Mouse (Mus musculus) CH12.LX (cell line): ENCODE measurements around the gene Polr2i.

Source experiments
- CHD1 ChIP-seq: IDR thresholded peaks from 2 replicates; pipeline ENCODE4 v1.6.1; 2012; ENCODE audit warnings: low read depth, low read length, improper control_type of control experiment, inconsistent platforms
- CTCF ChIP-seq, 2 experiments: IDR thresholded peaks in 1 of 2; conservative IDR thresholded peaks in 1 of 2; 2 replicates each; pipeline ENCODE4 v1.5.1; 2011 to 2012; ENCODE audit warnings: low read depth in 2 of 2, low read length in 2 of 2, improper control_type of control experiment in 1 of 2, inconsistent platforms in 1 of 2, mild to moderate bottlenecking in 1 of 2, moderate library complexity in 1 of 2
- E2F4 ChIP-seq: IDR thresholded peaks from 2 replicates; pipeline ENCODE4 v1.6.1; 2011; ENCODE audit warnings: low read depth, low read length, improper control_type of control experiment; ENCODE audit not compliant: insufficient replicate concordance
- EP300 ChIP-seq: IDR thresholded peaks from 2 replicates; pipeline ENCODE4 v1.6.1; 2011; ENCODE audit warnings: low read length, improper control_type of control experiment
- MAFK ChIP-seq: IDR thresholded peaks from 2 replicates; pipeline ENCODE4 v1.6.1; 2011; ENCODE audit warnings: low read length, improper control_type of control experiment; ENCODE audit not compliant: insufficient replicate concordance
- MAX ChIP-seq: IDR thresholded peaks from 2 replicates; pipeline ENCODE4 v1.6.1; 2011; ENCODE audit warnings: low read length, improper control_type of control experiment
- MAZ ChIP-seq: IDR thresholded peaks from 2 replicates; pipeline ENCODE4 v1.6.1; 2012; ENCODE audit warnings: low read depth, mild to moderate bottlenecking, inconsistent platforms, low read length, improper control_type of control experiment, moderate library complexity
- MXI1 ChIP-seq: IDR thresholded peaks from 2 replicates; pipeline ENCODE4 v1.6.1; 2011; ENCODE audit warnings: mild to moderate bottlenecking, low read depth, low read length, improper control_type of control experiment
- MYC ChIP-seq: IDR thresholded peaks from 2 replicates; pipeline ENCODE4 v1.6.1; 2011; ENCODE audit warnings: low read depth, mild to moderate bottlenecking, improper control_type of control experiment, low read length
- POLR2A ChIP-seq: IDR thresholded peaks from 2 replicates; pipeline ENCODE4 v1.6.1; 2011; ENCODE audit warnings: low read depth, mild to moderate bottlenecking, improper control_type of control experiment, low read length
- TCF12 ChIP-seq: IDR thresholded peaks from 2 replicates; pipeline ENCODE4 v1.6.1; 2014; ENCODE audit warnings: low read depth, mild to moderate bottlenecking, inconsistent platforms, low read length, improper control_type of control experiment
- UBTF ChIP-seq: IDR thresholded peaks from 2 replicates; pipeline ENCODE4 v1.6.1; 2012; ENCODE audit warnings: low read depth, mild to moderate bottlenecking, inconsistent platforms, low read length, improper control_type of control experiment, moderate library complexity
- ZKSCAN1 ChIP-seq: IDR thresholded peaks from 2 replicates; pipeline ENCODE4 v1.6.1; 2012; ENCODE audit warnings: low read depth, inconsistent platforms, low read length, improper control_type of control experiment, borderline replicate concordance

- TF ChIP-seq EP300 (no peak), CTCF (conservative IDR thresholded peaks at IDR 0.05 in 1 of 2, IDR thresholded peaks at IDR 0.05 in 1 of 2; ENCODE audit: low read depth in 2 of 2, low read length in 2 of 2) (no peak), ZKSCAN1 (no peak), CHD1 (no peak), E2F4 (no peak), TCF12 (no peak), MYC (no peak), MAX (no peak), MAZ (no peak), MXI1 (no peak), UBTF (no peak), MAFK (no peak), POLR2A (no peak)
These were observed 42.6 kb downstream of the Polr2i start for GRCm38 (mm10) chr7:30274383-30274782.
